Mouse (Mus musculus): ENCODE results near the gene Fgd6. TPM values are rescaled to one million over a fixed set of nuclear protein-coding genes. Genes with fewer than 3 reads are reported as not detected.

Gene Fgd6
- total RNA-seq, 2 experiments from 2014 or later = 5.6 to 6.3 TPM

DNA sequence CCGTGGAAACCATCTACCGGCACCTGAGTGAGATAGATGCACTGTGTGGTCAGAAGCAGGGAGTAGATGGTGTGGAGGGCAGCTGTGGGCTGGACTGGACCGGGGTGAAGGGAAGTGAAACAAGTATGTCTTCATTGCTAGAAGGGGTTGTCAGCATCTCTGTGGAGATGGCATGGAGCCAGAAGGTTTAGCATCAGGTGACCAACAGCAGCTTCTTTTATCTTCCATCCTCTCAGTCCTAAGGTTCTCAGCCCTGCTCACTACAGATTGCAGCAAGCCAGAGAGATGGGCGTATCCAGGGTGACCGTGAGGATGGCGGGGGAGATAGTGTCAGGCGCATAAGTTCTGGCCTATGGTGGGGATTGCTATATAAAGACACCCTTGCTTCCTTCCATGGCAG, 86.8 kb downstream of the Fgd6 start:
- DNase-seq (ENCODE audit: low spot score) = no peak
- intact Hi-C loops (cut with DNase I) = no loop called here

DNA sequence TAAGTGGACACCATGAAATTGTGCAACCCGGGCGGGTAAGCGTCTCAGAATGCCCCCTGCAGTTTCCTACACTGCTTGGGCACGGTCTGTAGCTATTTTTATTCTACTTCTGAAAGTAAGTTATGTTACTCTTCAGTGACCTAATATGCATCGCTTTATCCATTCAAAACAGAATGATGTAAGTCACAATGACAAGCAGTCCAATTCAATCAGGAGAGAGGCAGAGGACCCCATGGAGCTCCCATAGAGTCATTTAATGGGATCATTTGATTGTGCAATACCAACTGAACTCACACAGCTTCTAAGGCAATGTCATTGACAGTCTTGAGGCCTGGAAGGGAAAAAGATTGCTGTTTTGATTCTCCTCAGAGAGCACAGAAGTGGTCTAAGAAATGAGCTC, 87.8 kb downstream of the Fgd6 start:
- no peak for DNase-seq (ENCODE audit: low spot score)
- intact Hi-C loops (cut with DNase I) = no loop called here

- intact Hi-C loops (cut with DNase I) = no loop called here
- no peak for DNase-seq (ENCODE audit: low spot score)
Measured at GRCm38 (mm10) chr10:94124376-94124775, 88.6 kb downstream of the Fgd6 start.

DNA sequence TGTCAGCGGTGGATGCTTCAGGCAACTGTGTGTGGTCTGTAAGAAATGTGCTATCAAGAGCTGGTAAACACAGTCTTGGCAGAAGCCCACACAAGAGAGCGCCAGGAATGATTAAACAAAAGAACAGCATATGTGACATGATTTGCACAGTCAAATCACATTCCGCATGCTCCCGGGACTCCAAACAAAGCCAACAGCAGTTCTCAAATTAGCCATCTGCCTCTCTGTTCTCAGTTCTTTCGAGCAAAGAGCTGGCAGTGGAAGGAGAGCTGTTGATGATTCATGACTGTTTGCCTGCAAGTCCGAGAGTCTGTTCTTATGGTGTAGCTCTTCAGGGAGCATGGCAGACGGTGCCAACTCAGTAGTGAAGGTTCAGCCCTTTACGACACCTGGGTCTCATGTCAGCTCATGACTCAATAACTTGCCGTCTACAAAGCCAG, 93.9 kb downstream of the Fgd6 start:
- intact Hi-C loops (cut with DNase I) = no loop called here

GRCm38 (mm10) chr10:94133081-94133480, 97.3 kb downstream of the Fgd6 start:
- intact Hi-C loops (cut with DNase I) = no loop called here
- DNase-seq (ENCODE audit: low spot score) = no peak

More for the DNA sequence above, 93.9 kb downstream of the Fgd6 start:
- DNase-seq (ENCODE audit: low spot score) = no peak

DNA sequence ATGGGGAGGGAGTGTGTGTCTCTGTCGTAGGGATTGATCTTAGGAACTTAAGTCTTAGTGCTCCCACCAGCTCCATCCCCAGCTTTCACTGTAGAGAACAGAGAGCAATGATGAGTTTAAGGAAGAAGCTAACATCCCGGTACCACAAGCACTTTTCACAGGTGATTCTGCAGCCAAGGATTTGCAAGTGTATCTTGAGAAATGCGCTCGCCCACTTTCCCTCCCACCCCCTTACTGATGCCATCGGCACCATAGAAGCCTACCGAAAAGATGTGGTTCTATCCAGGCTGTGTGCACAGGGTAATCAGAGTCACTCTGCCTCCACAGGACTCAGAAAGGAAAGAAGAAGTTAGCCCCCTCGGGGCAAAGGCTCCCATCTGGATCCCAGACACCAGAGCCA, 97.9 kb downstream of the Fgd6 start:
- intact Hi-C loops (cut with DNase I) = no loop called here
- no peak for DNase-seq (ENCODE audit: low spot score)

DNA sequence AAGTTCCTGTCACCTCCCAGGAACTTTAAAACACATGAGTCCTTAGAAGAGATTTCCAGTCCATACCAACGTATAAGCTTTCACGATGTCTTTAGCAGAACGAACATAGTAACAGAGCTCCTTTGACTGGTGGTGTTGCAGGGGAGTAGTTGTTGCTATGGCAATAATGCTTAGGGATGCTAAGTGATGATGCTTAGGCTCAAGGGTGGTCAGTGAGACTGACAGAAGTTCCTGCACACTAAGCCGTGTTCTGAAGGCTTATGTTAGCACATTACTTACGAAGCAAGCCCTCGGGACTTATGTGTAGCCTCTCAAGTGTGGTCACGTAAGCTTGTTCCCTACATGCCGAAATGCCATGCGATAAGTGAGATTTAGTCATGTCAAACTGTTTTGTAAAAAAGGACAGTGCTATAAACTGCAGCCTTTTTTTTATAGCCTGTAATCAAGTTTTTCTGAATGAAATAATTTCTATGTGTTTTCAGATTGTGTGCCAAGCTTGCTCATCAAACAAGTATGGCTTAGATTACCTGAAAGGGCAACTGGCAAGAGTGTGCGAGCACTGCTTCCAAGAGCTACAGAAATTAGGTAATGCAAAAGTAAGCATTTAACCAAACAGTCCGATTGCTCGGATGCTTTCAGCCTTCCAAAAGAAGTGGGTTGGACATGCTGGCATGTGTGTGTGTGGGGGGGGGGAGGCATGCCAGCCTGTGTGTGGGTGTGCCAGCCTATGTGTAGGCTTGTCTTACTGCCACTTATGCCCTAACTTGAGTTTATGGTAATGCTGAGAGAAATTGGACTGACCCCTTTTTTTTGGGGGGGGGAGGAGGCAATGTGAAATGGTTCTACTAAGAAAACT, 99.0 kb downstream of the Fgd6 start:
- intact Hi-C loops (cut with DNase I) = no loop called here
- DNase-seq (ENCODE audit: low spot score) = no peak

DNA sequence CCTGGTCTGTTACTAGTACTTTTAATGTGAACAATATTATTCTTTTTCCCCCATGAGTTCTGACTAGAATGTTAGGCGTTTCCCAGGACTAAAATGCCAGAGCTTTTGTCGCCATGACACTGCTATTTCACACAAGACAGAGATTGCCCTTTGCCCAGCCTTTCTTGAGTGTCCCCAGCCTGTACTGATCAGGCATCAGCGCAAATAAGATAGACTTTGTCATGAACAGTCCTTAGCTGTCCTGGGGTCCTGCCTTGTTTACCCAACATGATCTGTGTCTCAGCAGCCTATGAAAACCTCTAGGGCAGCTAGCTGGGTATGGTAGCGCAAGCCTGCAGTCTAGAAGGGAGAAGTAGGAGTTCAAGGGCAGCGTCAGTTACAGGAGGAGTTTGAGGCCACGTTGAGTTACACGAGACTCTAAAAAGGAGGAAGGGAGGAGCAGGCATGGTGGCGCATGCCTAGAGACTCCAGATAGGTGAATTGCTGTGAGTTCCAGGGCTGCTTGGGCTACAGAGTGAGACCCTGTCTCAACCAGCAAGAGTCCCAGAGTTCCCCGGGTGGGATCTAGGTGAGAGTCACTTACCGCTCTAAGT, 103.2 kb downstream of the Fgd6 start:
- no peak for DNase-seq (ENCODE audit: low spot score)
- intact Hi-C loops (cut with DNase I) = no loop called here

- DNase-seq (ENCODE audit: low spot score) = no peak
- intact Hi-C loops (cut with DNase I) = no loop called here
Measured at GRCm38 (mm10) chr10:94140227-94140931, 104.6 kb downstream of the Fgd6 start.

- DNase-seq (ENCODE audit: low spot score) = no peak
- intact Hi-C loops (cut with DNase I) = no loop called here
Measured at GRCm38 (mm10) chr10:94142427-94142826, 106.6 kb downstream of the Fgd6 start.

- intact Hi-C loops (cut with DNase I) = no loop called here
- no peak for DNase-seq (ENCODE audit: low spot score)
Measured at GRCm38 (mm10) chr10:94144581-94144980, 108.8 kb downstream of the Fgd6 start.

DNA sequence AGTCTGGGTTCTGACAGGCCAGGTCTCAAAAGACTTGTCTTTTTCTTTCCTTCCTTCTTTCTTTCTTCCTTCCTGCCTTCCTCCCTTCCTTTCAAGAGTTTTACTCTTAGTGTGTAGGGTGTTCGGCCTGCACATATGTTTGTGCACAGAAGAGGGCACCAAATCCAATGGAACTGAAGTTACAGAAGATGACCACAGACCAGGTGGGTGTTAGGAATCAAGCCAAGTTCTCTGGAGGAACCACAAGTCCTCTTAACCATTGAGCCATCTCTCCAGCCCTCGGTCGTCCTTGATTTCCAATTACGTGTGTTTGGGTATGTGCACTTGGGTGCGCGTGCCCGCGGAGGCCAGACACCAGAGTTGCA, 111.6 kb downstream of the Fgd6 start:
- no peak for DNase-seq (ENCODE audit: low spot score)
- intact Hi-C loops (cut with DNase I) = loop anchor here (5.0 kb wide), 1 partner anchor 260 kb away; no protein-coding TSS in a partner anchor

DNA sequence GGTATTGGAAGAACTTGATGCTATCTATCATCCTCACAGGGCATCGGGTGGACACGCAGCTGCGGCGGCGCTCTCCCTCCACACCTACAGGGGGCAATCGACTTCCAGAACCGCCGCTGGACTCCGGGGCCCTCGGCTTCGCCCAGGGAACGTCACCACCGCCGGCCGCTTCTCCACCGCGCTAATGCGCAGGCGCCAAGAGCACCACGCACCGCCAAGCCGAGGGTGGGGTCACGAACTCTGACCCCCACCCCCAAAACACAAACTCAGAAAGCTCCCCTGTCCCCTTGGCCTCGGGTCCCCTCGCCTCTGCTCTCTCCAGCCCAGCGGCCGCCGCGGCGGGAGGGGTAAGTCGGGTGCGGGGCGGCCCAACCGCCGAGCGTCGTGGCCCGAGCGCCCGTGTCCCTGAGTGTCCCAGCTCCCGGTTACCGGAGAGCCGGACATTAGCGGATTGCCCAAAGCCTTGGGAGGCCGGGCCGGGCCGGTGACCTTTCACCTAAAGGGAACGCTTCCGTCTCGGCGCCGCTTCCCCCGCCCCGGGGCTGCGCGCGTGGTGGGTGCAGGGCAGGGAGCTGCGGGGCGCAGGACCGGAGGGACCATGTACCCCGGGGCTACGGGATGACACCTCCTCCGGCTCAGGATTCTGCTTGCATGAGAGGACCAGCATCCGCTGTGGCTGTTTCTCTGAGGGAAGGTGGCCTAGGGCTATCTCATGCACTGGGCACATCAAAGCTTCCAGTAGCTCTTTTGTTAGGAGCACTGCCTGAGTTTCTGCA, 112.1 kb downstream of the Fgd6 start, which contains the start of gene Nr2c1:
Nr2c1 (plus strand) TSS at position 268 of the 776 bp plus-strand sequence.
- intact Hi-C loops (cut with DNase I) = loop anchor here (2.0 to 5.0 kb wide), 2 partner anchors 51 to 261 kb away; partner anchors contain the start of gene Ndufa12
- DNase-seq (ENCODE audit: low spot score) = peak; percentile 81

GRCm38 (mm10) chr10:94151488-94151887, 115.7 kb downstream of the Fgd6 start:
- DNase-seq (ENCODE audit: low spot score) = no peak
- intact Hi-C loops (cut with DNase I) = no loop called here

DNA sequence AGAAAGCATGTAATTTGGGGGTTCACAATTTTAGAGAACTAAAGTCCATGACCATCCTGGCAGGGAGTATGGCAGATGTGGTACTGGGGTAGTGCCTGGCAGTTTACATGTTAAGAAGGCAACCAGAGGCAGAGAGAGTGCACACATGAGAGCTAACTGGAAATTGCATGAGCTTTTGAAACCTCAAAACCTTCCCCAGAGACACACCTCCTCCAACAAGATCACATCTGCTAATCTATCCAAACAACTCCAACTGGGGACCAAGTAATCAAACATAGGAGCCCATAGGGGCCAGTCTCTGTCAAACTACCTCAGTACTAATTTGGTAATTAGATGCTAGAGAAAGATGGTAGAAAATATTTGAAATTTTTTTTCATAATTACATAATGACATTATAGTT, 118.0 kb downstream of the Fgd6 start:
- intact Hi-C loops (cut with DNase I) = no loop called here

DNA sequence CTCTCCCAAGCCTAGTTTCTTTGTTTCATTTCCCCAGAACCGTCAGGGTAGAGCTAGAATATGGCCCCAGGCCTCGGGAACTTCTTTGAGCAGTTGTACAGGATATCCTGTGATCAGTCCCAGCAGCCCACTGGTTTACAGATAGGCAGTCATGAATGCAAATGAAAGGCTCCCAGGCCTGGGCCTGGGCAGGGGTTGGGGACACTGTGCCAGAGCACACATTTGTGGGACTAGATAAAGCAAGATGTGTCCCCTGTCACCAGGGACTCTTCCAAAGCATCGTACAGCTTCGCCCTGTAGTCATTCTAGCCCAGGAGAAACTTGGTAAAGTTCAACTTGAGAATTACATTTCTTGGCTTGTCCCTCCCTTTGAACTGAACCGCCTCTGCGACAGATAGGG, 123.2 kb downstream of the Fgd6 start:
- DNase-seq (ENCODE audit: low spot score) = no peak
- intact Hi-C loops (cut with DNase I) = no loop called here

More for the DNA sequence above, 118.0 kb downstream of the Fgd6 start:
- no peak for DNase-seq (ENCODE audit: low spot score)

- intact Hi-C loops (cut with DNase I) = no loop called here
- no peak for DNase-seq (ENCODE audit: low spot score)
Measured at GRCm38 (mm10) chr10:94159406-94159805, 123.6 kb downstream of the Fgd6 start.

- DNase-seq (ENCODE audit: low spot score) = no peak
- intact Hi-C loops (cut with DNase I) = no loop called here
Measured at GRCm38 (mm10) chr10:94161051-94161765, 125.4 kb downstream of the Fgd6 start.

- DNase-seq (ENCODE audit: low spot score) = no peak
- intact Hi-C loops (cut with DNase I) = no loop called here
Measured at GRCm38 (mm10) chr10:94162031-94162430, 126.2 kb downstream of the Fgd6 start.

Data from heart, postnatal 25 days (tissue).